Mouse (Mus musculus): ENCODE measurements around the gene Slf2.

The Slf2 gene

GRCm38 (mm10) chr19:44907851-44908690, 22.9 kb upstream of the Slf2 start:
- in situ Hi-C loops (cut with MboI; ENCODE audit: low sequenced_read_pairs) = no loop called here

GRCm38 (mm10) chr19:44908836-44909460, 22.0 kb upstream of the Slf2 start:
- in situ Hi-C loops (cut with MboI; ENCODE audit: low sequenced_read_pairs) = no loop called here

DNA sequence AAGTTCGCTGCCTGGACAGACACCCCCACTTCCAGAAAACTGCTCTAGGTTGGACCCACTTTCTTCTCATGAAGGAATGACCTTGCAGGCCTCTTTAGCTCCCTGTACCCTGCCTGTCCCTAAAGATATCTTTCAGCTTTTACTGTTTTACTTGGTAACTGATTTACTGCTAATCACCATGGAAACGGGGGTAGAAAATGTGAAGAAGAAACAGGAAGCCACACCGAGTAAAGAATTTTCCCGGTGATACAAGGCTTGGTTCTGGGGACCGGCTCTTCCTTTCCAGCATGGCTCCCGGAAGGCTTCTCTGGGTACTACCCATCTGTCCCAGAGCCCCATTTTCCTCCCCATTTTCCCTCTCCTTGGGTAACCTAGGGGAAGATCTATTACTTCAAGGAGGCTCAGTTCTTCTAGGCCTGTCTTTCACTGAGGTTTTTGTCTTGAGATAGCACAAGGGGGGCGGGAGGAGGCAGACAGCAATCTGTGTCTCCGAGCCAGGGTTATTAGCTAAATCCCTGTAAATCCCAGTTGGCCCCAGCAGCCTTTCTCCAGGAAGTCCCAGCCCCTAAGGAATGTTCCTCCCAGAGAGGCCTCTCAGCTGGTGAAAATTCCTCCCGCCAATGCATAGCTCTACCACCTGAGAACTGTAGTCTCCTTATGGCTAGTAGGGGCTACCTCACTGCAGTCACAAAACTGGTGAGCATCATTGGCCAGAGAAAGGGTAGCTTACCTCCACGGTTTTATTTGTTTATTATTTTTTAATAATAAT, 16.3 kb upstream of the Slf2 start:
- in situ Hi-C loops (cut with MboI; ENCODE audit: low sequenced_read_pairs) = no loop called here

DNA sequence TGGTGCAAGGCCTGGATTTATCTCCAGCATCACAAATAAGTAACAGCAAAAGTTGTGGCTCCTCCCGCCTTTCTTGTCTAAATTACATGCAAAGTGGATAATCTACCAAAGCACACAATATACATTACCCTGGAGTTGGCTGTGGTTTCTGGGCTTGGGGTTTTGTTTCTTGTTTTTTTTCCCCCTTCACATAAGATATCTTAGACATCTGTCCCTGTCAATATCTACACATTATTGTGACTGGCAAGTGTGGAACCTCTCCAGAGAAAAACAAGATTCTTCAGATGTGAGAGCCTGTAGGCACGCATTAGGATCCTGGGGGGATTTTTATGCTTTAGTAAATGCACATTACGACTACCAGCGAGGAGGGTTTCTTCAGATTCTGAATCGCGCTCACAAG, 12.8 kb upstream of the Slf2 start:
- in situ Hi-C loops (cut with MboI; ENCODE audit: low sequenced_read_pairs) = no loop called here

DNA sequence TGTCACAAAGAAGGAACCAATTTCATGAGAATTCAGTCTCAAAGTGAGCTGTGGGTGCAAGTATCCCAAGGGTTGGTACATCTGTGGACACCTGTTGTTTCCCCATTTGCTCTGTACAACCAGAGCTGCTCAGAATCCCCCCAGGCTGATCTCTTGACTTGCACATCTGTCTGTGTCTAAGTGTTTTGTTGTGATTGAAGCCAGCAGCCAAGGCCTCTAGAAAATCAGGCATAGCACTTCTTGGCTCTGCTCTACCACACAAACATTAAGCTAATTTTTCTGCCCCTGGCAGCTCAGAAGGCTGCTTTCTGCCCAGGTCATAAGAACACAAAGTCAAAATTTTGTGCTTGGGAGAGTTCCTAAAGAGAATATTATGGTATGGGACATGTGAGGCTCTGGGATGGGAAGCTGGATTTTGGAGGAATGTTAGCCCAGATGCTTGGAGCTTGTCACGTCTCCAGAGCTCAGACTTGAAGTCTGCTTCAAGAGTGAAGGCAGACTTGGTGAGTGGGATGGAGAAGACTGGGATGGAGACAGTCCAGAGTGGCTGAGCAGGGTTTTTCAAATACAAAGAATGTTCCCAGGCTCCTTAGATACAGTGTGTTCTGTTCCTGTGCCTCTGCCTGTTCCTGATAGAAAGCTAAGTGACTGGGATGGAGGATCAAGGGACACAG, 9.3 kb upstream of the Slf2 start:
- in situ Hi-C loops (cut with MboI; ENCODE audit: low sequenced_read_pairs) = no loop called here

DNA sequence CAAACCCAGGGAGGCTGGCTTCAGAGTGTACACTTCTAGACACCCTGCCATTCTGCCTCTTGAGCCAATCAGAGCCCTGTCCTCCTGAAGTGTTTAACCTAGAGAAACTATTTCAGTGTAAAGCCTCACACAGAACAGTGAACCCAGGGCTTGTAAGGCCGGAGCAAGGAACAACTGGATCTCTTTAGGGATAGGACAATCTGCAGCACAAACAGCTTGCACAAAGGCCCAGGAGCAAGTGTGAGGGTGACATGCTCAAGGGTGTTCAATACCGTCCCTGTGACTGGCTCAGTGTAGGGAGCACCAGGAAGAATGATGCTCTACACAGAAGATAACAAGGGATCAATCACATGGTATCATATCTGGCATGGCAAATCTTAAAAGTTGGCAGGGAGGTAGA, 8.4 kb upstream of the Slf2 start:
- in situ Hi-C loops (cut with MboI; ENCODE audit: low sequenced_read_pairs) = no loop called here

DNA sequence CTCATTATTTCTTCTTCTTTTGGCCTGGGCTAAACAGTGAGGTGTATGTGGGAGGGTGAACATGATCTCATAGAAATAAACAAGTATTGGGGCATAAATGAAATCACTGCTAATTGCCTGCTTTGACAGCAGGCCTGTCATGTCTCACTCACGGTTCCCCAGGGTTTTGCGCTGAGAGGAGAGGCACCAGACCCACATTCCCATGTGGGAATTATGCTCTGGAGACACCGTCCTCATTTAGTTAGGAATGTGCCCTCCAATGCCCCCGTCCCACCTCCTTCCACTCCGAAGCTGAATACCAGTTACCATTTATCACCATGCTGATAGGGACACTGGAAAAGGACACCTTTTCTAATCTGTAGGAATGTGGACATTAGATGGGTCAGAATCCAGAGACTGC, 6.3 kb upstream of the Slf2 start:
- in situ Hi-C loops (cut with MboI; ENCODE audit: low sequenced_read_pairs) = no loop called here

DNA sequence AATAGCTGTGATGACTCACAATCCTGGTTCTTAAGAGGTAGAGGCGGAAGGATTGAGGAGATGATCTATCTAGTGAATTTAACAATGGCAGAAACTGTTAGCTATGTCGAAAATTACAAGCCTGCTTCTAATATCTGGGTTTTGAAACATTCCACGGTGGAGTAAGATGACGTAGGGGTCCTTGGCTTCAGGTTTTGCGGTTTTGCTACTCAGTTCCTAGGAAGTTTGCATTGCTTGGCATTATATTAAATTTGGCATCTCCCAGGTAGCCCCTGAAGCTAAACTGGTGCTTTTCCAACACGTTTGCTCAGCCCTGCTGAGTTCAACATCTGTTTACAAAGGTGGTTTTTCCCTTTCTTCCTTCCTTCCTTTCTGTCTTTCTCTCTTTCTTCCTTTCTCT, 4.2 kb upstream of the Slf2 start:
- in situ Hi-C loops (cut with MboI; ENCODE audit: low sequenced_read_pairs) = no loop called here

GRCm38 (mm10) chr19:44927250-44927649, 3.7 kb upstream of the Slf2 start:
- in situ Hi-C loops (cut with MboI; ENCODE audit: low sequenced_read_pairs) = no loop called here

DNA sequence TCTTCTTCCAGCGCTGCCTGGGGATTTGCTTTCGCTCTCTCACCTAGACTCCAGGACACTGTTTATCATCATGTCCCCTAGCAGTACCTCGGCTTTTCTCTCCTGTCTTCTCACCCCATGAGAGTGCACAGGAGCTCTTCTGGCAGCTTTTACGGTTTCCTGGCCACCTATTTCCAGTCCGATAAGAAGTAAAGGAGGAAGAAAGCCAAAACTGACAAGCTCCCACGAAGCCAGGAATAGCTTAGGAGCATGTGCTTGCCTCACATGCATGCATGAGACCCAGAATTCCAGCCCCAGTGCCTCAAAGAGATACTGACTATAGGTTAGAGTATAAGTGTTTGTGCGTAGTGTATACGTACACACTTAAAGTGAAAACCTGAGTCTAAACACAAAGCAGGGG, 2.8 kb upstream of the Slf2 start:
- in situ Hi-C loops (cut with MboI; ENCODE audit: low sequenced_read_pairs) = no loop called here

- in situ Hi-C loops (cut with MboI; ENCODE audit: low sequenced_read_pairs) = no loop called here
Observed at GRCm38 (mm10) chr19:44929251-44929650, 1.7 kb upstream of the Slf2 start.

- in situ Hi-C loops (cut with MboI; ENCODE audit: low sequenced_read_pairs) = no loop called here
Observed at GRCm38 (mm10) chr19:44929663-44930062, 1.3 kb upstream of the Slf2 start.

DNA sequence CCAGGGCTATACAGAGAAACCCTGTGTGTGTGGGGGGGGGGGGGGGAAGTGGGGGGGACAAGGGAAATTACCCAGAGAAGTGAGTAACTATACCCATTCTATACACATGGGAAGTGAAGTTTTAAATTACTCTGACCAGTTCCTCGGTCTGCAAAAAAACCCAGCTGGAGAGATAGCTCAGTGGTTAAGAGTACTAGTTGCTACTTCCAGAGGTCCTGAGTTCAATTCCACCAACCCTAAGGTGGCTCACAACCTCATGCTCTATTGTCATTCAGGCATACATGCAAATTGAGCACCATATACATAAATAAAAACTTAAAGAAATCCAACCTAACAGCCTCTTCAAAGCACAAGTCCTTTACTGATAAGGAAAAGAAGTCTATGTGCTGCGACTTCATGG, 829 bp upstream of the Slf2 start:
- in situ Hi-C loops (cut with MboI; ENCODE audit: low sequenced_read_pairs) = no loop called here

DNA sequence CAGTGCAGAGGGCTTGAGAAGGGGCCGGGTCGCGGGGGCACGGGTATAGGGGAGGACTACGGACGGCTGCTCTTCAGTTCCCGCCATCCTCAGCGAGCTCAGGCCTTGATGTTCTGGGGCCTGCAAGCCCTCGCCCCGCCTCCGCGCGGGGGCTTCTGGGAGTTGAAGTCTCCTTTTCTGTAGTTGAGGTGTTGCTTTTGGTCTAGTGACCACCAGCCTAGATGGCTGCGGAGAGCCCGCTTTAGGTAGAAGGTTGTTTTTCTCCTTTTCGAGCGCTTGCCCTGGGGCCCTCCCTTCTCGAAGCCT, 456 bp downstream of the Slf2 start:
- in situ Hi-C loops (cut with MboI; ENCODE audit: low sequenced_read_pairs) = no loop called here

DNA sequence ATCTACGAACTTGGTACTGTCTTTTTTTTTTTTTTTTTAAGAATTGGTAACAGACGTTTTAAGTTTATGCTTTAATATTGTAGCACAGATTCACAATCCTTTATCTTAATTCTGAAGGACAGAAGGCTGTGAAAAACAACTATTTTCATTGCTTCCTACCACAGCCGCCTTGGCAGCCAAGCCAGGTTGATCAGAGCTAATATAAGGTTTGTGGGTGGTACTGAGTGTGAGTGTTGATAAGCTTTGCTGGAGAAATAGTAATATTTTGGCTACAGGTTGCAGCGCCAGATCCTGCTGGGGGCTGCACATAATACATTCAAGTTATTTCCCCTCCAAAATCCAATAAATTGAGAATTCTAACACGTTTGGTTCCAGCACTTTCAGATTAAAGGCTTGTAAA, 1.1 kb downstream of the Slf2 start:
- in situ Hi-C loops (cut with MboI; ENCODE audit: low sequenced_read_pairs) = no loop called here

GRCm38 (mm10) chr19:44933136-44933535, 2.2 kb downstream of the Slf2 start:
- in situ Hi-C loops (cut with MboI; ENCODE audit: low sequenced_read_pairs) = no loop called here

GRCm38 (mm10) chr19:44959633-44960032, 28.7 kb downstream of the Slf2 start:
- in situ Hi-C loops (cut with MboI; ENCODE audit: low sequenced_read_pairs) = no loop called here

DNA sequence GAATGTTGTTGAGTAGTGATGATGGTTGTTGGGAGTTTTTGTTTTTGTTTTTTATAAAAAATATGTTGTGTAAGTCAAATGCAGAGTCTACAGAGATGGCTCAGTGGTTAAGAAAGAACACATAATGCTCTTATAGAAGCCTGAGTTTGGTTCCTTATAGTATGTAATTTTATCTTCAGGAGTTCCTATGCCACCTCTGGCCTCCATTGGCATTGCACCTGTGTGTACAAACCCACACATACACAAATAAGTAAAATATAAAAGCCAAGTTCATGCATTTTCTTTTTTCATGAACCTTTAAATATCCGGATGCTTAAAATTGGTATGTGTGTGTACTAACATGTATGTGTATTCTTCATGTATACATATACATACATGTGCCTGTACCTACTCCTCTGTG, 35.0 kb downstream of the Slf2 start:
- in situ Hi-C loops (cut with MboI; ENCODE audit: low sequenced_read_pairs) = no loop called here

DNA sequence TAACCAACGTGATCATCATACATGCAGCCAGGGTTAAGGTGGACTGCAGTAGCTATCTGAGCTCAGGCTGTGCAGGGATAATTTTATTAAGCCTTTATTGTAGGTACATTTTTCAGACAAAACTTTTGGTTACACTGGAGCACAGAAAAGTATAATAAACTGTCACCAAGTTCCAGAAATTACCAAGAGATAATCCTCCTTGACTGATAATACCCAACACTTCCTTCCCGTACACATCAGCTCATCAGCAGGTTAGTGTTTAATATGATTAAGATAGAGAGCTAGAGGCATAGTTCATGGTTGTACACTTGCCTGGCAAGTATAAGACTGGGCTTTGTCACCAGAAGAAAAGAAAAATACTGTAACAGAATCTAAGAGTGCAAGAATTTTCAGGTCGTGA, 37.4 kb downstream of the Slf2 start:
- in situ Hi-C loops (cut with MboI; ENCODE audit: low sequenced_read_pairs) = no loop called here

- in situ Hi-C loops (cut with MboI; ENCODE audit: low sequenced_read_pairs) = no loop called here
Observed at GRCm38 (mm10) chr19:44976636-44977035, 45.7 kb downstream of the Slf2 start.

GRCm38 (mm10) chr19:44977148-44977547, 46.2 kb downstream of the Slf2 start:
- in situ Hi-C loops (cut with MboI; ENCODE audit: low sequenced_read_pairs) = no loop called here

- in situ Hi-C loops (cut with MboI; ENCODE audit: low sequenced_read_pairs) = no loop called here
Observed at GRCm38 (mm10) chr19:44980787-44981186, 49.8 kb downstream of the Slf2 start.

Data from CH12F3 (cell line).